Mouse (Mus musculus) central nervous system, embryonic 18 days (tissue): Measurements from ENCODE around the gene Scg2. TPM values are rescaled to one million over a fixed set of nuclear protein-coding genes. Genes with fewer than 3 reads are reported as not detected.

Experiments
- polyA plus RNA-seq: library from polyadenylated mRNA; depleted of rRNA; stranded (reverse); fragments of >200 nt; gene quantifications from 2 replicates; pipeline ENCODE4 v1.2.3, GENCODE M21; 2012; rRNA removed

Gene Scg2
- polyA plus RNA-seq: 95.6 and 114 TPM in 2 replicates

DNA sequence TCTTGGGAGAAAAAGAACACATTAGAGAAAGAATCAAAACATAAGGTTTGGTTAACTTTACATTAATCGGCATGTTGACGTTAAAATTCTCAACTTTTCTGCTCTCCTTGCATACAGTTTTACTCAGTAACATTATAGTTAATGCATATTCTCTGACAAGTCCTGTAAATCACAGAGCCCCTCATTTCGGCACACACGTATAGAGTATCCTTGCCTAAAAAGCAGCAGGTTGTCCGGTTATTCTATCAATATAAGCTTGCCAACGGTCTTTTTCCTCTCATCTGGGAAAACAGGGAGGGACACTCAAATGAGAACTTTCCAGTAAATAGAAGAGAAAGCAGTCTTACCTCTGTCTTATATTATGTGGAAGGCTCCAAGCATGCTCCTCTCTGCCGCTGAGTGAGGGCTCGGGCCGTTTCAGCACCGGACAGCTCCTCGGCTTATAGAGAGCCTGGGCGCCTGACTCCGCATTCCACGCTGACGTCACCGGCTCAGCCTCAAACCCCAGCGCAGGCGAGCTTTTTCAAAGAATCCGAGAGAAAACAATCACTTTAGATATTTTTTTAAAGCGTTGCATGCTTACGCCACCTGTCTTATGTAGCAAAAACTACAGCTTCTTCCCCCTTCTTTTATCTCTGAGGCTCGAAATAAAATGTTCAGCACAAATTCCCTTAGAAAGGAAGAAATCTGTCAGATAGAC, at the start of gene Scg2:
Scg2 (minus strand) TSS at position 512 of the 700 bp plus-strand sequence.

Other genes starting within 250 kb of the Scg2 start
- 1.7 and 2.2 TPM in 2 replicates for gene Ap1s3, start 231.9 kb upstream of the Scg2 start, polyA plus RNA-seq